Mouse (Mus musculus) testis, adult 10 weeks (tissue): ENCODE measurements around the gene Slc34a3. TPM values are rescaled to one million over a fixed set of nuclear protein-coding genes. Genes with fewer than 3 reads are reported as not detected.

Experiments
- polyA plus RNA-seq: library from polyadenylated mRNA; stranded (reverse); fragments of 350-450 nt; fragmentation: Illumina TruSeq; extraction: RNeasy Lipid Tissue Mini Kit (QIAGEN cat#74804); gene quantifications from one replicate; pipeline ENCODE4 v1.2.3, GENCODE M21; 2014; ENCODE audit warnings: low read depth, low replicate concordance

Gene Slc34a3
- polyA plus RNA-seq: not detected

GRCm38 (mm10) chr2:25234050-25234449, at the start of gene Slc34a3:
Slc34a3 (minus strand) TSS chr2:25234364.

GRCm38 (mm10) chr2:25271827-25272511, 37.8 kb upstream of the Slc34a3 start, which contains the start of the genes Ssna1 and Anapc2:
Ssna1 (minus strand) TSS chr2:25272438.
Anapc2 (plus strand) TSS chr2:25272478.

GRCm38 (mm10) chr2:25262291-25262767, 28.2 kb upstream of the Slc34a3 start, which contains the start of gene Tprn:
Tprn (plus strand) TSS chr2:25262618.

GRCm38 (mm10) chr2:25255284-25255779, 21.2 kb upstream of the Slc34a3 start, which contains the start of gene Tmem203:
Tmem203 (plus strand) TSS chr2:25255439.

GRCm38 (mm10) chr2:25246183-25247072, 12.3 kb upstream of the Slc34a3 start, which contains the start of gene AL732309.1:
AL732309.1 (minus strand) TSS chr2:25246863.

GRCm38 (mm10) chr2:25242101-25242506, 7.9 kb upstream of the Slc34a3 start, which contains the start of the genes Rnf208 and Cysrt1:
Rnf208 (plus strand) TSS chr2:25242255.
Cysrt1 (minus strand) TSS chr2:25242452.

GRCm38 (mm10) chr2:25236614-25237013, 2.5 kb upstream of the Slc34a3 start, which contains the start of gene Rnf224:
Rnf224 (minus strand) TSS chr2:25236787.

GRCm38 (mm10) chr2:25224492-25224765, 9.7 kb downstream of the Slc34a3 start, which contains the start of gene Tubb4b:
Tubb4b (minus strand) TSS chr2:25224702.

GRCm38 (mm10) chr2:25218445-25218844, 15.7 kb downstream of the Slc34a3 start, which contains the start of gene Fam166a:
Fam166a (plus strand) TSS chr2:25218745.

GRCm38 (mm10) chr2:25214444-25214843, 19.7 kb downstream of the Slc34a3 start, which contains the start of gene Stpg3:
Stpg3 (minus strand) TSS chr2:25214637.

GRCm38 (mm10) chr2:25211121-25211670, 23.0 kb downstream of the Slc34a3 start, which contains the start of gene Nelfb:
Nelfb (minus strand) TSS chr2:25211489.

GRCm38 (mm10) chr2:25196172-25196954, 37.8 kb downstream of the Slc34a3 start, which contains the start of gene Tor4a:
Tor4a (minus strand) TSS chr2:25196886.

GRCm38 (mm10) chr2:25180478-25180903, 53.7 kb downstream of the Slc34a3 start, which contains the start of gene Nrarp:
Nrarp (plus strand) TSS chr2:25180758.

Other genes with a start within 250 kb of the Slc34a3 start
- 3.6 TPM for gene Nsmf, start 180.0 kb downstream of the Slc34a3 start, polyA plus RNA-seq
- 0.20 TPM for gene Entpd8, start 154.1 kb downstream of the Slc34a3 start, polyA plus RNA-seq
- not detected for gene Noxa1, start 139.2 kb downstream of the Slc34a3 start, polyA plus RNA-seq
- 1.2 TPM for gene Nrarp, start 53.6 kb downstream of the Slc34a3 start, polyA plus RNA-seq
- 0.17 TPM for gene Tor4a, start 37.5 kb downstream of the Slc34a3 start, polyA plus RNA-seq
- gene Nelfb, start 22.9 kb downstream of the Slc34a3 start, polyA plus RNA-seq: 4.2 TPM
- gene Stpg3, start 19.7 kb downstream of the Slc34a3 start, polyA plus RNA-seq: 21.6 TPM
- gene Fam166a, start 15.6 kb downstream of the Slc34a3 start, polyA plus RNA-seq: 145 TPM
- 327 TPM for gene Tubb4b, start 9.7 kb downstream of the Slc34a3 start, polyA plus RNA-seq
- not detected for gene Rnf224, start 2.4 kb upstream of the Slc34a3 start, polyA plus RNA-seq
- not detected for gene Rnf208, start 7.9 kb upstream of the Slc34a3 start, polyA plus RNA-seq
- not detected for gene Cysrt1, start 8.1 kb upstream of the Slc34a3 start, polyA plus RNA-seq
- gene AL732309.1, start 12.5 kb upstream of the Slc34a3 start, polyA plus RNA-seq: 1.1 TPM
- 0.80 TPM for gene Tmem203, start 21.1 kb upstream of the Slc34a3 start, polyA plus RNA-seq
- 24.4 TPM for gene Tprn, start 28.3 kb upstream of the Slc34a3 start, polyA plus RNA-seq
- 4.1 TPM for gene Ssna1, start 38.1 kb upstream of the Slc34a3 start, polyA plus RNA-seq
- gene Anapc2, start 38.1 kb upstream of the Slc34a3 start, polyA plus RNA-seq: 3.3 TPM
- gene Tmem210, start 53.8 kb upstream of the Slc34a3 start, polyA plus RNA-seq: not detected
- not detected for gene Lrrc26, start 55.6 kb upstream of the Slc34a3 start, polyA plus RNA-seq
- gene Grin1, start 84.8 kb upstream of the Slc34a3 start, polyA plus RNA-seq: not detected
- 21.6 TPM for gene Man1b1, start 98.0 kb upstream of the Slc34a3 start, polyA plus RNA-seq
- 0.50 TPM for gene Dpp7, start 122.0 kb upstream of the Slc34a3 start, polyA plus RNA-seq
- 0.10 TPM for gene Uap1l1, start 131.3 kb upstream of the Slc34a3 start, polyA plus RNA-seq
- 0.06 TPM for gene Sapcd2, start 138.0 kb upstream of the Slc34a3 start, polyA plus RNA-seq
- 0.10 TPM for gene Entpd2, start 161.5 kb upstream of the Slc34a3 start, polyA plus RNA-seq
- 0.70 TPM for gene Npdc1, start 165.0 kb upstream of the Slc34a3 start, polyA plus RNA-seq
- gene Fut7, start 188.9 kb upstream of the Slc34a3 start, polyA plus RNA-seq: not detected
- 0.34 TPM for gene Abca2, start 194.3 kb upstream of the Slc34a3 start, polyA plus RNA-seq
- not detected for gene Clic3, start 222.5 kb upstream of the Slc34a3 start, polyA plus RNA-seq
- 2.9 TPM for gene Paxx, start 226.7 kb upstream of the Slc34a3 start, polyA plus RNA-seq
- 27.8 TPM for gene Ptgds, start 235.7 kb upstream of the Slc34a3 start, polyA plus RNA-seq